Mouse (Mus musculus): ENCODE measurements around the gene Lrrc74a.
A peak's percentile ranks its signal among the peaks of the same experiment; 100 is the strongest.

The Lrrc74a gene

DNA sequence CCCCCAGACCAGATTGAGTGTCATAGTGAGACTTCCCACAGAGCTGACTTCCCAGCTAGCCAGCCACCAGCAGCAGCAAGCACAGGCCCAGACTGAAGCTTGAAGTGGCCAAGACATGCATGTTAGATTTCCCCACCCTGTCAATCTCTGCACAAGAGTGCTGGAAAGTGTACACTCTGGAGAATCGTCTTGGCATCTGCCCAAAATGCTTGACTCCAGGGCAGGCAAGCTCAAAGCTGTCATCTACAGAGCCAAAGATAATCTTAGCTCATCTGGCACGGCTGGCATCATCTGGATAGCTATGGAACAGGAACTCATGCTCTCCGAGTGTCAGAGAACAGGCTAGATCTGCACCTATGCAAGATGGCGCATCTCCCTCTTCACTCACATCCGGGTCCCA lies 12.7 kb upstream of the Lrrc74a start:
- no peak for DNase-seq

GRCm38 (mm10) chr12:86724300-86724699 lies 9.9 kb upstream of the Lrrc74a start:
- no peak for DNase-seq

DNA sequence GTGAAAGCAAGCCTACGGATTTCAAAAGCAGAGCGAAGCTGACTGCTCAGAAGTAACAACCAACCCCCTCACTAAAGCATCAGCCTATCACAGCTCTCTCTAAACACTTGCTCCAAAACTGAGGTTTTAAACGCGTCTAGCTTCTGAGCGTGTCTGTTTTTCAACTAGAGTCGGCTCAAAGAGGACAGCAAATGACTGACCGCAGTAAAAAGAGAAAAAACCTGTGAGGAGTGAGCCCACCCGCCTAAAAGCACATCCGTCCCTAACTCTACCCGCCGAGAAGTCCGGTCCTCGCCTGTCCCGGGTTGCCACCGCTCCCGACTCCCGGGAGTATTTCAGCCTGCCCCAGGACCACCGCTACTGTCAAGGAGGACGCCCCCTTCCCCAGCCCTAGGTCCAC lies 8.5 kb upstream of the Lrrc74a start:
- DNase-seq = no peak

DNA sequence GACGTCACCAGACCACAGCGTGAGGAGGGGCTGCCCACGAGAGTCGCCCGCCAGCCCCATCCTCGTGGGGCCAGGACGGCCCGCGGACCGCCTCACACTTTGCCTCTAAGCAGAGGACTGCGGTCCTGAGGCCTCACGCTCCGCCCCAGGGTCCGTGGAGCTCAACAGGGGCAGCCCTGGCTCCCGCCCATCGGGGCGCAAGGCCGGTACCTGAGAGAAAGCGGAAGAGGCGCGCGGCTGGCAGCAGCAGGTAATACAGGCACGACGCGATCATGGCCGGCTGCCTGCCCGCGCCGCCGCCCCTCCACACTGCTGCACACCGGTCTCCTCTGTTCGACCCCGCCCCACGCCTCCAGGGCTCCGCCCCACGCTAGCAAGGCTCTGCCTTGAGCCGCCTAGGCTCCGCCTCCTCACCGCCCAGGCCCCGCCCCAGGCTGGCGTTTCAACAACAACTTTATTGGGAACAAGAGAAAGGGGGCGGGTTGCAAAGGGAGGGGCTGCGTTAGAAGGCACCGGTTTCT lies 8.0 kb upstream of the Lrrc74a start, which contains the start of gene Angel1:
Angel1 (minus strand) TSS at position 341 of the 521 bp plus-strand sequence.
- peak; percentile 98 for DNase-seq

- no peak for DNase-seq
These were observed 26.9 kb downstream of the Lrrc74a start for GRCm38 (mm10) chr12:86761036-86761435.

DNA sequence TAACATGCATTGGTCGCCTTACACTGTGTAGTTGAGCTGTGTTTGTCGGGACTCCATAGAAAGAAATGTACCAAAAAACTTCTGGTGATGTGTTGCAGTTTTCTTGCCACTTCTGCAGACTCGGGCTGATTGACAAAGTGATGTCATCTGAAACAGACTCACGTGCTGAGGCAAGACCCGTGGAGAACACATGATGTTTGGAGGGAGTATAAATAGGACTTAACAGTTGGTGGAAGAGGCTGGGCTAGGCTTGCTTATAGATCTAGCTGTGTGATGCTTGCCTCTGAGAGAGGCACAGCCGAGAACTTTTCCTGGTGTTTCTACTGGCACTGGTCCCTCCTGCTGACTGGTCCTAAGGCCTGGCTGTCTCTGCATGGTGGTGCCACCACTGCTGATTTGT lies 29.9 kb downstream of the Lrrc74a start:
- DNase-seq = no peak

- DNase-seq = no peak
These were observed 32.3 kb downstream of the Lrrc74a start for GRCm38 (mm10) chr12:86766467-86766866.

DNA sequence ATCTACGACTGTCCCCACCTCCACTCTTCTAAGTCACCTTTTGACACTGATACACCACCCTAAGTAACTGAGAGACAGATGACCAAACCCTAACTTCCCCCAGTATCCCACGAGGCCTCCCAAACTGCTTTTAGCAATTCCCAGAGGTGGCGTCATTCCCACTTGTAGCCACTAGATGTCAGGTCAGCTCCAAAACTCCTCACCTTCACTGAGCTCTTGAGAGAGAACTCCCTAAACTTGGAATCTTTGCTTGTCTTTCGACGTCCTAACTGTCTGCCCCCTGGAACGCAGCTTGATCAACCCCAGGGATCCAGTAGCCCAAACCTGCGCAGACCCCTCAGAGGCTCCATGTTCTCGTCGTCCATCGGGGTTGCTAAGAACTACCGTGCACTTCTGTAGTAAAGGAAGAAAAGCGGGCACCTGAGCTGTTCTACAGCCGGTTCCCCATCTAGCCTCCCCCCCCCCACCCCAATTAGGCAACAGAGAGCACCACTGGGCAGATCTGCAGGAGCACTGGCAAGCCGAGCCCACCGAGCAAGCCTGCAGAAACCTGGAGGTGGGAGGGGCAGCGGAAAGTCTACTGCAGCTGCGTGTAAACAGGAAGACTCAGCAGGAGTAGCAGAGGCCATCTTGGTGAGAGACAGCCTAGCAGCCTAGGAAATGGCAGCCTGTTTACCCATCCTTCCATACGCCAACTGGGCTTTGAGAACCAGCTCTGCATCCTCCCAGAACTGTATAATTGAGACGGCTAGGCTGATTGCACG lies 33.9 kb downstream of the Lrrc74a start:
- peak; percentile 73 for DNase-seq

DNA sequence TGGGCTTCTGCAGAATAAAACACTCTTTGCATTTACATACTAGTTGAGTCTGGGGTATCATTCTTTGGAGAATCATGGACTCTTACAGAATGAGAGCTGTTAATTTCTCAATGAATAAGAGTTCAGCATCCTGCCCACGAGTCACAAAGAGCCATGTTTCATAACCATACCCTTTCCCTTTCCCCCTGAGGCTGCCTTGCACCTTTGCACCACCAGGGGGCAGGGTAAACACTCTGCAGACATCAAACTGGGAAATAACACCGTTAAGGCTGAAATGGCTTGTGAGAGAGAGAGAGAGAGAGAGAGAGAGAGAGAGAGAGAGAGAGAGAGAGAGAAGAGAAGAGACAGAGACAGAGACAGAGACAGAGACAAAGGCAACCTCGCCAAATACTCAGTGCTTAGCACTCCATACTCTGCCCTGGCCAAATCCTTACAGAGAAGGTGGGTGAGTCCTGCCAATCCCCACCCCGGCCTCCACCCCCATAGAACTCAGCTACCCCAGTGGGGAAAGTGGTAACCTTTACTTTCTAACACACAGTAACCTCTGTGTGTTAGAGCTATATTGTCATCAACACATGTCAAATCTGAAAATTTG lies 34.9 kb downstream of the Lrrc74a start:
- peak; percentile 90 for DNase-seq

GRCm38 (mm10) chr12:86769819-86770218 lies 35.6 kb downstream of the Lrrc74a start:
- no peak for DNase-seq

DNA sequence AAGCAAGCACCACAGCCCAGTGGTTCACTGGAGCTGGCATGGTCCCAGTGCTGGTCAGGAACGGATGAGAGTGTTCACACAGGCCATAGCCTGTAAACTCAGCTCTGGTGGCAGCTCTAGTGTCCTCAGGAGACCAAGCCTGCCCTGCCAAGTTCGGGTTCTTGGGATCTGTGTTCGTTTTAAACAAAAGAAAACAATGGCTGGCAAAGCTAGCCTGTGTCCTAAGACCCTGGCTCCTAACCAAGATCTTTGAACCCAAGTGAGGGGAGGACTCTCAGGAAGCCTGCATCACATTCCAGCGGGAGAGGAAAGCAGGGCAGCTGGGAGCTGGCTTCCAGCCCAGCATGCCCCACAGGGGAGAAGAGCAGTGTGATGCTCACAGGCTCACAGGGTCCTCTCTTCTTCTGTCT lies 36.1 kb downstream of the Lrrc74a start:
- peak; percentile 88 for DNase-seq

- DNase-seq = no peak
These were observed 36.8 kb downstream of the Lrrc74a start for GRCm38 (mm10) chr12:86770927-86771326.

GRCm38 (mm10) chr12:86771823-86772427 lies 37.8 kb downstream of the Lrrc74a start:
- peak; percentile 98 for DNase-seq

DNA sequence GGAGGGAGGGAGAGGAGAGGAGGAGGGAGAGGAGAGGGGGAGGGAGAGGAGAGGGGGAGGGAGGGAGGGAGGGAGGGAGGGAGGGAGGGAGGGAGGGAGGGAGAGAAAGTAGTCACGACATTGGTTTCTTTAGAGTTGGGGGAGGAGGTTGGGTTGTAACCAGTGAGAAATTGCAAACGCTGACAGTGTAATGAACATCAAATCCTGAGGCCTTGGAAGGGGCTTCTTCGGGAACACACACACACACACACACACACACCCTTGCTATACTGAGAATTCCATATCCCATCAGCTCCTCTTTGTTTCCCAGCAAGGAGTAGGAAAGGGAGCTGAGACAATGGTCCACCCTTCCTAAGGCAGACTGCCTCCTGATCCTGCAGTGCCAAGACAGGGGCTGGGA lies 38.4 kb downstream of the Lrrc74a start:
- DNase-seq = no peak

DNA sequence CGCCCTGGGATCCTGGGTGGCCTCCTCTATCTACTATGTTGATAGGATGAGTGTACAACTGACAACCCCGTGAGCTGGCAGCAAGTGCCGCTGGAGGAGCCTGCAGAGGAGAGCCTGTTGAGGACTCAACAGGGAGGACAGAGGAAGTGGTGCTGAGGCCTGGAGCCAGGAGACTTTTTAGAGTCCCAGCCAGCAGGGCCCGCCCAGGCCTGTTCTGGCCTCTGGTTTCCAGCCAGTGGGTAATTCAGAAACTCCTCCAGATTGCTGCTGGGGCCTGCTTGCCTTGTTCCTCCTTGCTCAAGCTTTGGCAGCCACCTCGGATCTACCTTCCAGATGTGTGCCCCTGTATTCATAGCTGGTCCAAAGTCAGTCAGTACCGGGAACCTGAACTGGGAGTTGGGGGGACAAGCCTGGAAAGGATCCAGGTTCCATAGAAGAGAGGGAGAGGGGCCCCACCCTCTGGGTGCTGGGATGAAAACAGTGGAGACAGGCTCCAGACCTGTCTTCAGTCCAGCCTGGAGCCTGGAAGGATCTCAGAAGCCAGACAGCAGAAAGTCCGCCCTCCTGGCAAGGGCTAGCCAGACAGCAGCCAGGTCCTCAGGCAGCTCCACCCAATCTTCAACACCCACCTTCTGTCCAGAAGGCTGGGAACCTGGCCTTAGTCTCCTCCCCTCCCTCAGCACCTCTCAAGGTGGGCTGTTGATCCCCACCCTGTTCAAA lies 41.6 kb downstream of the Lrrc74a start:
- DNase-seq = peak; percentile 68

- no peak for DNase-seq
These were observed 42.2 kb downstream of the Lrrc74a start for GRCm38 (mm10) chr12:86776341-86776860.

DNA sequence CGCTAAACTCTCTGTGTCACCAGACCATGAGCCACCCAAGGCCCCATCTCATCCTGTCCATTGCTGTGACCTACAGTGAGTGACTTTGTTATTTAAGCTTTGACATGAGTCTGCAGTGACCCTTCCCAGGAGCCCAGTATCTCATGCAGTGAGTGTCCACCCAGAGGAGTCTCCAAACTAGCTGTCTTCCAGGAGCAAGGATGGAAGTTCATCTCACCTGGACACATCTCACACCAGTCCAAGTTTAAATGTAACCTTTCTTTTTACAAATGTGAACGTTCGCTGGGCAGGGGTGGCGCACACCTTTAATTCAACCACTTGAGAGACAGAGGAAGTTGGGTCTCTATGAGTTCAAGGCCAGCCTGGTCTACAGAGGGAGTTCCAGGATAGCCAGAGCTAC lies 44.4 kb downstream of the Lrrc74a start:
- DNase-seq = no peak

GRCm38 (mm10) chr12:86779206-86779989 lies 45.2 kb downstream of the Lrrc74a start:
- peak; percentile 67 for DNase-seq

GRCm38 (mm10) chr12:86781654-86782202 lies 47.6 kb downstream of the Lrrc74a start:
- DNase-seq = peak; percentile 44

- no peak for DNase-seq
These were observed 52.2 kb downstream of the Lrrc74a start for GRCm38 (mm10) chr12:86786149-86787019.

Measured in lung, postnatal 14 days (tissue).